Mouse (Mus musculus) neural tube, embryonic 11.5 days (tissue): ENCODE measurements at regions not wholly inside any gene's neighbourhood (a gene's known extent, or its start where the extent isn't known, plus 50 kb on each side); places are given as distances from the start of the nearest gene placed in this dataset.

Experiments
- ATAC-seq: fragments of 200-750 bp; cut with Nextera tagmentation; 2 replicates; pipeline ENCODE4 v1.8.0; 2017; ENCODE audit warnings: moderate number of reproducible peaks, mild to moderate bottlenecking, moderate TSS enrichment, moderate library complexity; ENCODE audit not compliant: insufficient read depth, low FRiP score, low TSS enrichment
- DNase-seq: peaks from one replicate; pipeline ENCODE4 v3.0.0-alpha.2; 2015; ENCODE audit warnings: low spot score
- H3K27ac ChIP-seq: fragments of 300-500 bp; sonication (generic); 2 replicates; pipeline ENCODE4 v1.5.1; 2014; ENCODE audit warnings: low read depth, mild to moderate bottlenecking, low read length
- H3K27me3 ChIP-seq: fragments of 300-500 bp; sonication (generic); 2 replicates; pipeline ENCODE4 v1.6.1; 2014; ENCODE audit warnings: mild to moderate bottlenecking, low read length, mixed read lengths; ENCODE audit not compliant: control insufficient read depth, insufficient read depth
- H3K36me3 ChIP-seq: fragments of 300-500 bp; sonication (generic); 2 replicates; pipeline ENCODE4 v1.6.1; 2014; ENCODE audit warnings: mild to moderate bottlenecking, low read length, moderate library complexity, mixed read lengths; ENCODE audit not compliant: control insufficient read depth, insufficient read depth
- H3K4me1 ChIP-seq: fragments of 300-500 bp; sonication (generic); 2 replicates; pipeline ENCODE4 v1.6.1; 2014; ENCODE audit warnings: low read length, mixed read lengths; ENCODE audit not compliant: control insufficient read depth, insufficient read depth
- H3K4me2 ChIP-seq: fragments of 300-500 bp; sonication (generic); 2 replicates; pipeline ENCODE4 v1.6.1; 2014; ENCODE audit warnings: low read depth, mild to moderate bottlenecking, moderate library complexity
- H3K4me3 ChIP-seq: fragments of 300-500 bp; sonication (generic); 2 replicates; pipeline ENCODE4 v1.5.1; 2014; ENCODE audit warnings: low read depth, low read length
- H3K9ac ChIP-seq: fragments of 300-500 bp; sonication (generic); 2 replicates; pipeline ENCODE4 v1.6.1; 2014; ENCODE audit warnings: mild to moderate bottlenecking, low read length
- H3K9me3 ChIP-seq: fragments of 300-500 bp; sonication (generic); 2 replicates; pipeline ENCODE4 v1.6.1; 2016; ENCODE audit warnings: low read length; ENCODE audit not compliant: control insufficient read depth
- WGBS: fragments of 180-500 bp; shearing (Covaris S2); extraction: QIAGEN DNeasy Blood & Tissue Kit; methylation state at CpG from one replicate; pipeline ENCODE4 v1.1.7; 2014; 5-methylcytosine and 5-hydroxymethylcytosine counted together

GRCm38 (mm10) chr15:36403336-36404119 lies 604.0 kb downstream of the Zfp706 start:
- no peaks in the 10 kb centered on the region for H3K4me1 ChIP-seq
- H3K4me2 ChIP-seq = no peak overlapping the region
- no peak overlapping the region for H3K4me3 ChIP-seq
- H3K9ac ChIP-seq = no peak overlapping the region
- no peaks in the 10 kb centered on the region for H3K9me3 ChIP-seq
- ATAC-seq = no peak
- 85% methylated on average over 6 of the region's 6 CpGs for WGBS
- no peak for DNase-seq
- H3K27me3 ChIP-seq = no peaks in the 10 kb centered on the region
- no peaks in the 10 kb centered on the region for H3K36me3 ChIP-seq
- H3K27ac ChIP-seq = no peak overlapping the region

- no peaks in the 10 kb centered on the region for H3K27me3 ChIP-seq
- H3K4me3 ChIP-seq = no peak overlapping the region
- no peaks in the 10 kb centered on the region for H3K9me3 ChIP-seq
- no peaks in the 10 kb centered on the region for H3K36me3 ChIP-seq
- DNase-seq = no peak
- no peak overlapping the region for H3K9ac ChIP-seq
- no peak overlapping the region for H3K4me2 ChIP-seq
- H3K27ac ChIP-seq = no peak overlapping the region
- H3K4me1 ChIP-seq = no peaks in the 10 kb centered on the region
- no peak for ATAC-seq
- 71% methylated on average over 1 of the region's 1 CpGs for WGBS
Observed at GRCm38 (mm10) chr15:36402051-36402450, 605.5 kb downstream of the Zfp706 start.

GRCm38 (mm10) chr15:36400311-36400840 lies 607.2 kb downstream of the Zfp706 start:
- Histone ChIP-seq H3K36me3 (no peaks in the 10 kb centered on the region), H3K4me1 (no peaks in the 10 kb centered on the region), H3K4me3 (no peak overlapping the region), H3K27ac (no peak overlapping the region), H3K9ac (no peak overlapping the region), H3K9me3 (no peaks in the 10 kb centered on the region), H3K27me3 (no peaks in the 10 kb centered on the region), H3K4me2 (no peak overlapping the region)
- DNase-seq (no peak), ATAC-seq (no peak)
- WGBS = 54% methylated on average over 9 of the region's 9 CpGs

- WGBS = 79% methylated on average over 7 of the region's 7 CpGs
- Histone ChIP-seq H3K27me3 (no peaks in the 10 kb centered on the region), H3K9me3 (no peaks in the 10 kb centered on the region), H3K4me2 (no peak overlapping the region), H3K27ac (no peak overlapping the region), H3K36me3 (no peaks in the 10 kb centered on the region), H3K9ac (no peak overlapping the region), H3K4me3 (no peak overlapping the region), H3K4me1 (no peaks in the 10 kb centered on the region)
- no peak for ATAC-seq
- no peak for DNase-seq
Observed at GRCm38 (mm10) chr15:36399355-36400012, 608.1 kb downstream of the Zfp706 start.

- Histone ChIP-seq H3K4me2 (no peak overlapping the region), H3K9me3 (no peaks in the 10 kb centered on the region), H3K4me1 (no peaks in the 10 kb centered on the region), H3K27me3 (no peaks in the 10 kb centered on the region), H3K27ac (no peak overlapping the region), H3K4me3 (no peak overlapping the region), H3K36me3 (no peaks in the 10 kb centered on the region), H3K9ac (no peak overlapping the region)
- no peak for ATAC-seq
- DNase-seq = no peak
- WGBS = 75% methylated on average over 9 of the region's 9 CpGs
Observed at GRCm38 (mm10) chr15:36398099-36398982, 609.2 kb downstream of the Zfp706 start.

- H3K27ac ChIP-seq = no peak overlapping the region
- H3K36me3 ChIP-seq = no peaks in the 10 kb centered on the region
- no peak overlapping the region for H3K4me2 ChIP-seq
- no peak overlapping the region for H3K4me3 ChIP-seq
- ATAC-seq = no peak
- H3K9me3 ChIP-seq = no peaks in the 10 kb centered on the region
- H3K27me3 ChIP-seq = no peaks in the 10 kb centered on the region
- 88% methylated on average over 6 of the region's 6 CpGs for WGBS
- no peak for DNase-seq
- H3K9ac ChIP-seq = no peak overlapping the region
- no peaks in the 10 kb centered on the region for H3K4me1 ChIP-seq
Observed at GRCm38 (mm10) chr15:36396791-36397190, 610.8 kb downstream of the Zfp706 start.

GRCm38 (mm10) chr15:36396245-36396644 lies 611.3 kb downstream of the Zfp706 start:
- Histone ChIP-seq H3K27ac (no peak overlapping the region), H3K4me2 (no peak overlapping the region), H3K4me3 (no peak overlapping the region), H3K9me3 (no peaks in the 10 kb centered on the region), H3K4me1 (no peaks in the 10 kb centered on the region), H3K27me3 (no peaks in the 10 kb centered on the region), H3K9ac (no peak overlapping the region), H3K36me3 (no peaks in the 10 kb centered on the region)
- ATAC-seq (no peak), DNase-seq (no peak)
- WGBS = 60% methylated on average over 2 of the region's 2 CpGs

GRCm38 (mm10) chr15:36395672-36396050 lies 611.9 kb downstream of the Zfp706 start:
- H3K36me3 ChIP-seq = no peaks in the 10 kb centered on the region

More at GRCm38 (mm10) chr15:36395672-36396050, 611.9 kb downstream of the Zfp706 start:
- Histone ChIP-seq H3K4me2 (no peak overlapping the region), H3K4me1 (no peaks in the 10 kb centered on the region), H3K9me3 (no peaks in the 10 kb centered on the region), H3K27ac (no peak overlapping the region), H3K9ac (no peak overlapping the region), H3K27me3 (no peaks in the 10 kb centered on the region), H3K4me3 (no peak overlapping the region)
- WGBS = 54% methylated on average over 4 of the region's 4 CpGs
- ATAC-seq (no peak), DNase-seq (no peak)
